Mouse (Mus musculus) ES-Bruce4 (cell line): ENCODE results near the gene Arhgap6.

Experiments used
- CTCF ChIP-seq: IDR thresholded peaks from one replicate; pipeline ENCODE4 v1.8.1; 2011; ENCODE audit warnings: low read depth, low read length
- EP300 ChIP-seq: IDR thresholded peaks from 2 replicates; pipeline ENCODE4 v1.6.1; 2011; ENCODE audit warnings: low read depth, low read length; ENCODE audit not compliant: insufficient read depth
- POLR2A ChIP-seq: IDR thresholded peaks from one replicate; pipeline ENCODE4 v1.8.1; 2011; ENCODE audit warnings: low read length; ENCODE audit not compliant: insufficient read depth

- TF ChIP-seq CTCF (no peak), POLR2A (no peak), EP300 (no peak)
Measured at GRCm38 (mm10) chrX:169007066-169007465, 212.2 kb downstream of the Arhgap6 start.
